Mouse (Mus musculus): Measurements from ENCODE around the gene Ddr1.
"Not testable (repeated sequence)": the region's sequence is repeated elsewhere in the genome, so short reads cannot be mapped to it uniquely, and the experiment has no call there.

Ddr1 gene

DNA sequence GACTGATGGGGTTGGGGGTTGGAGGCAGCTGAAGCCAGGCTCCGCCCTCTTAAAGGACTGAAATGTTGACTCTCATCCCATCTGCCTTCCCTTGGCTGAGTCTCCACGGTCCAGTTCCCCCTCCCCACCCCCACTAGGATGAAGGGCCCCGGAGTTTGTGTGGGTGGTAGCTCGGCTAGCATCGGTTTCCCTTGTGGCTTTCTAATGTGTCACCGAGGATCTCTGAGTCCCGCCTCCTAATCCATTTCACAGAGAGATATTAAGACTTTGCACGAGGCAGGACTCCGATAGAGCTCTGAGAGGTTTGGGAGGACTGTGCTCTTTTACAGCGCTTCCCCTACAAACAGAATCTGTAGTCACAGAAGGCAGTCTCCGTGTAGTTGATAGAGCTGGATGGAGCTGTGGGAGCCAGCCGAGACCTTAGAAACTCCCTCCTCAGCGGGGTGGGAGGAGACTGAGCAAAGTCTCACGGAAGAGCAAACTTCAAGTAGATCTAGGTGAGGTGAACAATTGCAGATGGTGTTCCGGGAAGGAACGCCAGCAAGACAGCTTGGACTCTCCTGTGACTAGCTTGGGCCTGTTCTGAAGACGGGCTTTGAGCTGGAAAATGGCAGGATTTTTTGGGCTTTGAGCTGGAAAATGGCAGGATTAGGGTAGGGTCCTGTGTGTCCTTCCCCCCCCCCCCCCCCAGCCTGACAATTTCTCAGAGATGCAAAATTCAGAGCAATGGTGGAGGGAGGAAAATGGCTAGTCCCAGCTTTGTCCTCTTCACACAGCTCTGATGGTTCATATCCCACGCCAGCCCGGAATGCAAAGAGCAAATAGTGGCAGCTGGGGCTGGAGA lies at the start of gene Ddr1:
Gene Ddr1, minus strand, starts transcription at position 1 of the 844 bp plus-strand sequence.
- DNase-seq (ENCODE audit: low spot score): peak; percentile 66

DNA sequence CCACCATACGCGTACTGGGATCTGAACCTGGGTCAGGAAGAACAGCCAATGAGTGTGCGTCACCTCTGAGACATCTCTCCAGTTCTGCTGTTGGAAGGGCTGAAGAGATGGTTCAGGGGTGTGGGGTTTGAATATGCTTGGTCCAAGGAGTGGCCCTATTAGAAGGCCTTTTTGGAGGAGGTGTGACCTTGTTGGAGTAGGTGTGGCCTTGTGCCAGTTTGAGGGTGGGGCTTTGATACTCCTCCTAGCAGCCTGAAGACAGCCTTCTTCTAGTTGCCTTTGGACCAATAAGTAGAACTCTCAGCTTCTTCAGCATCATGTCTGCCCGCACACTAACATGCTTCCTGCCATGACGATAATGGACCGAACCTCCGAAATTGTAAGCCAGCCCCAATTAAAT lies 49.2 kb upstream of the Ddr1 start:
- DNase-seq (ENCODE audit: low spot score): no peak

DNA sequence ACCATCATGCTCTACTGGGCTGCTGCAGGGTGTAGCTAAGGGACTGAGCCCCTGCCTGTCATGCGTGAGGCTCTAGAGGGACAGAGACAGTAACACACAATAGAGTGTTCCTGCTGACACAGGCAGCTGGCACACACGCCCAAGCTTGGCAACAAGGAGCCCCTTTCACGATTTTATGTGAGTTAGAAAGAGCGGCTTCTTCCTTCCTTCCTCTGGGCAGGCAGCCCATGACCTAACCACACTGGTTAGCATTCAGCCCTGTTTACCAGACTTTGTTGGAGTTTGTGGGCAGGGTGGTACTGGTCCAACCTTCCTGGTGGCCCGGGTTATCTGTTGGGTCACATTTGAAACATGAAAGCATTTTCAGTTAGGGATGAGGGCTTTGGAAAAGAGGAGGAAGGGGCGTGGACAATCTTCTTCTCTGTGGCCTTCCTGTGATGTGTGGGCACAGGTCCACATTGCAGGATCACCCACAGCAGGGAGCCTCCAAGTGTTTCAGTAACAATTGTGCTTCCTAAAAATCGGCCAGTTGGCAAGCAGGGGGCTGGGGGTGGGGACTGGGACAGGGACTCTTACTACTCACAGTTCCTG lies 47.9 kb upstream of the Ddr1 start:
- peak; percentile 64 for DNase-seq (ENCODE audit: low spot score)

DNA sequence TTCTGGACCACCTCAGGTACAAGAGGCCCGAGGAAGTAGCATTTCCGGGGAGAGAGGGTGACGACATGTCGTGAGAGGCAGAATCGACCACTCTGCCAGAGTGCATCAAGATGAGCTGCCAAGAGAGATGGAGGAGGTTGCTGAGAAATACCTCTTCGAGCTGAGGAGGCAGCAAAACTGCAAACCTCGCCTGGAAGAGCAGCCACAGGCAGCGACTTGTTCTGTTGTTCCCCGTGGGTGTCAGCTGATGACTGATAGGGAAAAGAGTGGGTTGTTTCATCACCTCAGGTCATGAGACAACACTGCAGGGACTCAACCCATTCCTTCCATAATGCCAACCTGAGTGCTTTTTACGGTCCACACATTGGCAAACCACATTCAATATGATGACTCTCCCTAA lies 45.3 kb upstream of the Ddr1 start:
- DNase-seq (ENCODE audit: low spot score): no peak

DNA sequence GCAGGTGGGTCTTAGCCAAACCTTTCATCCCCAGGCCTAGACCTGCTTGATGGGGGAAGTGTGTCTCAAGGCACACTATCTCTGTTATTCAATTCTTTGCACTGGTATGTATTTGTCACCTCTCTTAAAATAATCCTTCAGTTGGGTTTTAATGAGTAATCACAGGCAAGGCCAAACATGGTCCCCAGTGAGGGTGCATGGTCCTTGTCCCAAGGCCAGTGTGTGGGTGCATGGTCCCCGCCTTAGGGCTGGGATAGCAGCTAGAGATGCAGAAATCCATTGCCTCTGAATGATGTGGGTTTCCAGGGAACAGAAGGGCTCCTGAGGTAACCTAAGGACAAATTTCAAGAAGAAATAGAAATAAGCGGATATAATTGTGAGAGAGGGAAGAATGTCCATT lies 39.9 kb upstream of the Ddr1 start:
- DNase-seq (ENCODE audit: low spot score): no peak

DNA sequence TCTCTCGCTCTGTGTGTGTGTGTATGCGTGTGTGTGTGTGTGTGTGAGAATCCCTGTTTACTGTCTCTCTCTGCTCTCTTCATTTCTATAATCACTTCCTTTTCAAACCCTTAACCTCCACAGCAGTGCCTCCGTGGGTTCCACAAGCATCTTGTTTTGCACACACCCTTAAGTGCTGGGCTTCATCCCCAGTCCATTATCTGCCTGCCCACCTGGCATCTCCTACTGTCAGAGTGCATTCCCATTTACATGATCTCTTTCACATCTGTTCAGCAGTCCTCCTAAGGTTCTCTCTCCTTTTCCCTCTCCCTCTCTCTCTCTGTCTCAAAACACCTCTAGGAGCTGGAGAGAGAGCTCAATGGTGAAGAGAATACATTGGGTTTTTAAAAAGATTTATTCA lies 38.5 kb upstream of the Ddr1 start:
- no peak for DNase-seq (ENCODE audit: low spot score)

DNA sequence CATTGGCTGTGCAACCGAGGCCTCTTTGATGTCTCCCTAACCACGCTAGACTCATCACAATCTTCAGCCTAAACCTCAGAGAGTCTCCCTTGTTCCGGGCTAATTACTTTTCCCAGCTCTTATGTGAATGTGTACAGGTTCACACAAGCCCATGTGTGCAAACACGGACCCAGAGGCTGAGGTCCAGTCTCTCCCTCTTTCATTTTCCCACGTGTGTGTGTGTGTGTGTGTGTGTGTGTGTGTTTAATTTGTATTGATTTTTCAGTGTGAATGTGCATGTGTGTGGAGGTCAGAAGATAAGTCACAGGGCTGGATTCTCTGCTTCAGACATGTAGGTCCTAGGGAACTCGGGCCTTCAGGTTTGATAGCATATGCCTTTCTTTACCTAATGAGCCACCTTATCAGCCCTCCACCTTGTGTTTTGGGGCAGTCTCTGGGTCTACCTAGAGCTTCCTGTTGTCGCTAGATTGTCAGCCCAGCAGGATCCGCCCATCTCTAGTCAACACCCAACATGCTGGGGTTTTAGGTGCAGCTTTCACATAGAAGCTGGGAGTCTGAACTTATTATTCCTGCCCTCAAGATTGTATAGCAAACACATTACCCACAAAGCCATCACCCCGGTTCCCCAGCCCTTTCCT lies 37.3 kb upstream of the Ddr1 start:
- no peak for DNase-seq (ENCODE audit: low spot score)

DNA sequence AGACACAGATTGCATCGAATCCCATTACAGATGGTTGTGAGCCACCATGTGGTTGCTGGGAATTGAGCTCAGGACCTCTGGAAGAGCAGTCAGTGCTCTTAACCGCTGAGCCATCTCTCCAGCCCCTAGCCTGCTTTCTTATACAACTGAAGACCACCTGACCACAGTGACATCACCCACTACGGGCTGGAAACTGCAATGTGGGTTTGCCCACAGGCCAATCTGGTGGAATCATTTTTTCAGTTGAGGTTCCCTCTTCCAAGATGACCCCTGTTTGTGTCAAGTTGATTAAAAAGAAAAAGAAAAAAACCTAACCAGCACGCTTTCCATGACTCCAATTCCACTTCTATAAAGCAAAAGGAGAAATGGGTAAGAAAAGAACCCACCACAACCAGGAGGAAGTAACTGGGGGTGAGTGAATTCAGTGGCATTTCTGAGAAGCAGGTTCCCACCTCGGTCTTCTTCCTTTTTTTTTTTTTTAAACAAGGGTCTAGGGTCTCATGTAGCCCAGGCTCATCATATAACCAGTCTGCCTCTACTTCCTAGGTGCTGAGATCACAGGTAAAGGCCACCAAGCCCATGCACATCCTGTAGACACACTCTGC lies 36.0 kb upstream of the Ddr1 start:
- DNase-seq (ENCODE audit: low spot score): no peak

DNA sequence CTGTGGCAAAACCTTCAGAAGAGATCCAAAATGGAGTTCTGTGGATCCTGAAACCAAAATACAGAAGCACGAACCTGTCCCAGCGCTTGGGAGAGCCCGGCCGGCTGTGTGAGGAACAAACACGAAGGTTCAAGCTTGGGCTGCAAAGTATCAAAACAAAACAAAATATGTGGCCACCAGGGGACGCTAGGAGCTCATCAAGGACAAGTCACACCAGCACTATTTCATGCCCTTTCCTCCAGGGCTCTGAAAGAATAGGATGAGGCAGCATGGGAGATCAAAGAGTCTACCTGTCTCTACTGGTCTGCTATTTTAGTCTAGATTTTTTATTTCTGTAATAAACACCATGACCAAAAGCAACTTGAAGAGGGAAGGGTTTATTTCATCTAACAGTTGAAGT lies 35.3 kb upstream of the Ddr1 start:
- peak; percentile 95 for DNase-seq (ENCODE audit: low spot score)

DNA sequence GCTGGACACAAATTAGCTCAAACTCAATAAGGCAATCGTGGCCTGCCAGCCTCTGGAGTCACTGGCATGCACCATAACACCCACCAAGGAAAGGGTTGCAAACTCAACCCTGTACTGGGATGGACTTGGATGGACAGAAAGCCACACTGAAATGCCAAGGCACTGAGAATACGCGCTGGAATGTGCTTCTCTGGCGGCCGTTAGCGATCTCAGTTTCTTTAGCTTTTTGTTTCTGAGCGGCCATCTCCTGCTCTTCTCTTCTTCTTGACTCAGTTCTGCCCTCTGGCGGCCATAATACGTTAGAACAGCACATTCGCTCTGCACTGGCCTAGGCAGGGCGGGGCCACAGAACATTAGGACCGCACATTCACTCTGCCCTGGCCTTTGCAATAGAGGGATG lies 33.3 kb upstream of the Ddr1 start:
- DNase-seq (ENCODE audit: low spot score): peak; percentile 88

DNA sequence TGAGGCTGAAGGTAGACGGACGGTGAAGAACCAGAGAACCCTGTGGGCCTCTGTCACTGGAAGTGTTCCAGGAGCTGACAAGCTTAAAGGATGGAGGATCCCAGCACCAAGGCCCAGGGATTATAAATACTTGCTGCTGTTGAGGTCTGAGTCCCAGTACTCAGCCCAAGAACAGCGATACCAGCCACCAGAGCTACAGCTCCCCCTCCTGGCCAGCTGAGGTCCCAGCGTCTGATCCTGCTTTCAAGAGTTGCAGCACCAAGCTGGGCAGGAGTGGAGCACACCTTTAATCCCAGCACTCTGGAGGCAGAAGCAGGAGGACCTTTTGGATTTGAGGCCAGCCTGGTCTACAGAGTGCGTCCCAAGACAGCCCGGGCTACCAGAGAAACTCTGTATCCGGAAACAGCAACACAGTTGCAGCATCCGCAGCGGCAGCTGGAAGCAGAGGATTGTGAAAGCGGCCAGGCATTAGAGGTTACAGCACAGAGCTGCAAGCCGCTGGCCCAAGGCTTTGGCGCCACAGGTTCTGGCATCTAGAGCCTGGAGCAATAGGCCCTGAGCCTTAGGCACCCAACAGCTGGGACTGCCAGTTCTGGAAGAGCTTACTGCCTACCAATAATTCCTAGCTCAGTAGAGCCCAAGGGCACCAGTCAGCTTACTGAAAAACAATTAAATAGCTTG lies 32.0 kb upstream of the Ddr1 start:
- peak; percentile 91 for DNase-seq (ENCODE audit: low spot score)

DNA sequence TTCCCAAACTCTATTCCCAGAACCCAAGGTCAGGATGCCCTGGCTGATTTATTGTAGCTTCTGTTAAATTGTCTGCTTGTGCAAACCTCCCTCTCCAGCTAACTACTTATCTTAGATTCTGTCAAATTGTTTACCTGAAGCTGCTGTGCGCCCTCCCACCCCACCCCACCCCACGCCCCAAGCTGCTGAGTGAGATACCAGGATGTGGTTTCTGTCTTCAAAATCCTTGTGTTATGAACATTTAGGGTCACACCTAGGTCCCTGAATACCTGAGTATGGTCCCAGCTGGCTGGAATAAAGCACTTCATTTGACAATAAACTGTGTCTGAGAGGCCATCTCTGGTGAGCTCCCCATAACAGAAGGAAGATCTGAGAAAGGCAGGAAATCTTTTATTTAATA lies 30.1 kb upstream of the Ddr1 start:
- no peak for DNase-seq (ENCODE audit: low spot score)

DNA sequence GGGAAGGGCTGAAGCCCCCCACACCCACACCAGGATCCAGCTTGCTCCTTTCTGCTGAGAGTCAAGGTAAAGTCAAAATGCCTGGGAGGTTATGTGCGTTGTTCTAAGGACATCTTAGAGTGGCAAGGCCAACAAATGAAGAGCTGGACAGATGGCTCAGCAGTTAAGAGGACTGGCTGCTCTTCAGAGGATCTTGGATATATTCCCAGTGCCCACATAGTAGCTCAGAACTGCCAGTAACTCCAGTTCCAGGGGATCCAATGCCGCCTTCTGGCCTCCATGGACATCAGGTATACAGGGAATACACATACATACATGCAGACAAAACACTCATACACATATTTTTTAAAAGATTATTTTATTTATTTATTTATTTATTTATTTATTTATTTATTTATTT lies 29.0 kb upstream of the Ddr1 start:
- DNase-seq (ENCODE audit: low spot score): no peak

DNA sequence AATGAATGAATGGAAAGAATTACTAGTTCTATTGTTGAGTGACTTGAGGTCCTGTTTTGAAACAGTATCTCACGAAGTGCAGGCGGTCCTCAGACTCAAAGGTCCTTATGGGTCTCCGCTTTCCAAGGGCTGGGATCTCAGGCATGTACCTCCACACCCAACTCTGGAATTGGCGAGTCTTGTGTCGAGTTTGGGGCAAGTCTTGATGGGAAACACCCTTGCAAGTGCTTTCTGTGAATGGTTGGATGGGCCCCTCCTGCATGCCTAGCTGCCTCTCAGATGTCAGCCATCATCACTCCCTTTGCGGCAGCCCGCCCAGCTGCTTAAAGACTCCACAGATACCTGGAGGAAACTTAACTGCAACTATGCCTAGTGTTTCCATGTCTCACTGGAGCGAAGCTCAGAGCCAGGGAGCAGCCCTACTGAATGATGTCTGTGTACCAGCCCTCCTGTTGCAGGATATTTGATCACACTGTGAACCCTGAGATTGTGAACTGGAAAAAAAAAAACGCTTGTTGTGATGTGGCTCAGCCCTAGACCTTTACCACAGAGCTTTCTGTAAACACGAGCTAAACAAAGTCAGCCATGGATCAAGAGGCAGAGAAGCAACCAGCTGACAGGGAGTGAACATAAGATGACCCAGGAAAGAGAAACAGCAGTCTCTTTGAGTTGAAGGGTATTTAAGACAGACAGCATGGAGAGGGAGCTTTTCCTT lies 27.2 kb upstream of the Ddr1 start:
- no peak for DNase-seq (ENCODE audit: low spot score)

DNA sequence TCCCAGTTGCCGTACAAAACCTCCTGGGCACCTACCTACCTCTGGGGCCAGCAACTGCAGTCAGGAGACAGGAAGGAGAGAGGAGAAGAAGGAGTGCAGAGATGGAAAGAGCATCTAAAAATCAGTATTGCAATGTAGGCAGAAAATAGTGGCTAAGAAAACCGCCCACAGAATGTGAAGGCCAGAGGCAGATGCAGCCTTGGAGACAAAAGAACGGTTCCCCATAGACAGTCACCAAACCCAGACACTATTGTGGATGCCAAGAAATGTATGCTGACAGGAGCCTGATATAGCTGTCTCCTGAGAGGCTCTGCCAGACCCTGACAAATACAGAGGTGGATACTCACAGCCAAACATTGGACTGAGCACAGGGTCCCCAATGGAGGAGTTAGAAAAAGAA lies 25.7 kb upstream of the Ddr1 start:
- DNase-seq (ENCODE audit: low spot score): not testable (repeated sequence)

DNA sequence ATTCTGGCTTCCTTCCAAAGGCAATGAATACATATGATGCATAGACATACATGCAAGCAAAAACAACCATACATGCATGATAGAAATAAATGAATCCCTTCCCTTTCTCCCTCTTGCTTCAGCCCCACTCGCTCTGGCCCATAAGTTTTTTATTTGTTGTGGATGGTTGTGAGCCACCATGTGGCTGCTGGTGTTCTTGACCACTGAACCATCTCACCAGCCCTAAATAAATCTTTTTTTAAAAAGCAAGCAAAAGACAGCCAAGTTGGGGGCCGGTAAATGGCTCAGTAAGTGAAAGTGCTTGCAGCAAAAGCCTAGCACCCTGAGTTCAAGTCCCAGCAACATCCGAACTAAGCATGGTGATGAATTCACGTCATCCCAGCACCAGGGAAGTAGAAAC lies 24.4 kb upstream of the Ddr1 start:
- no peak for DNase-seq (ENCODE audit: low spot score)

DNA sequence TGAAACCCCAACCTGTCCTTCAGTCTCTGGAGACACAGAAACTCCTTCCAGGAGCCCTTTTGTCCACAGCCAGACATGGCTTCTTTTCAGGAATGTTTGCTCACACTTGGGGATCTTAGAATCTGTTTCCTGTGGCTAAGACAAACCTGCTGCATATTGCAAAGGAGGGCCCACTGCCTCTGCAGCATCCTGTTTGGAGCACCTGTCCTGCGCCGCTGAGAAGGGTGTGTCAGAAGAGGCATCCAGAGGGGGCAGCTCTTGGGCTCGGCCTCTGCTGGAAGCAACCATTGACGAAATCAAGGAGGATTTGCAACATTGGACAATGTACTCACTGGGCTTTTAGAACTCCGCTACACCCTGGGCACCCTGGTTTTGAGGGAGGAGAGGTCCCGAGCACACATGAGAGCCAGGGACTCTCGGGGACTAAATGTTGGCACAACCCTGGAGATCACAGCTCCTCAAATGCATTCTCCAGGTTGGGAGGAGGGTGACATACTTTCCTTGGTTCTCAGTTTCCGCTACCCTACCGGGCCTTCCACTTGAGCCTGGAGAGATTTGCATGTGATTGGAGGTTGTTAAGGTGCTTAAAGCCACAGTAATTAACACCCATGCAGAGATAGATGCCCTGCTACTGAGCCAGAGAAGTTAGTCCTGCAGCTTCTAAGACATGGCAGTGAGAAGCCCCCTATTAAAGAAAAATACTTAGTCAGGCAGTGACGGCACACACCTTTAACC lies 23.2 kb upstream of the Ddr1 start:
- DNase-seq (ENCODE audit: low spot score): no peak

DNA sequence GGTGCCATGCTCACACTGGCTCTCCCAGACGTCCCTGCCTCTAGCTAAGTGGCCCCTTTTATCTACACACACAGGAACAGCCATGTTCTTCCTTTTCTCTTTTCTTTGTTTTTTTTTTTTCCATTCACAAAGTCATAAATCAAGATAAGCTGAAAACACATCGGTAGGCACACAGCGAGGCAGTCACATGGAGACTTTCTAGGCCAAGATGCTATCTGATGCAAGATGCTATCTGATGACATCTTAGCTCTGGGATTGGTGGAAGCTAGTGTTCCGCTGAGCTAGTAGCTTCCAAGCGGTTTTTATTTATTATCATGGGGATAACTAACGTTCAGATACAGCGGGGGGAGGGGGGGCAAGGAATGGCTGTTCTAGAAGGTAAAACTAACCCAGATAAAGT lies 22.6 kb upstream of the Ddr1 start:
- no peak for DNase-seq (ENCODE audit: low spot score)

DNA sequence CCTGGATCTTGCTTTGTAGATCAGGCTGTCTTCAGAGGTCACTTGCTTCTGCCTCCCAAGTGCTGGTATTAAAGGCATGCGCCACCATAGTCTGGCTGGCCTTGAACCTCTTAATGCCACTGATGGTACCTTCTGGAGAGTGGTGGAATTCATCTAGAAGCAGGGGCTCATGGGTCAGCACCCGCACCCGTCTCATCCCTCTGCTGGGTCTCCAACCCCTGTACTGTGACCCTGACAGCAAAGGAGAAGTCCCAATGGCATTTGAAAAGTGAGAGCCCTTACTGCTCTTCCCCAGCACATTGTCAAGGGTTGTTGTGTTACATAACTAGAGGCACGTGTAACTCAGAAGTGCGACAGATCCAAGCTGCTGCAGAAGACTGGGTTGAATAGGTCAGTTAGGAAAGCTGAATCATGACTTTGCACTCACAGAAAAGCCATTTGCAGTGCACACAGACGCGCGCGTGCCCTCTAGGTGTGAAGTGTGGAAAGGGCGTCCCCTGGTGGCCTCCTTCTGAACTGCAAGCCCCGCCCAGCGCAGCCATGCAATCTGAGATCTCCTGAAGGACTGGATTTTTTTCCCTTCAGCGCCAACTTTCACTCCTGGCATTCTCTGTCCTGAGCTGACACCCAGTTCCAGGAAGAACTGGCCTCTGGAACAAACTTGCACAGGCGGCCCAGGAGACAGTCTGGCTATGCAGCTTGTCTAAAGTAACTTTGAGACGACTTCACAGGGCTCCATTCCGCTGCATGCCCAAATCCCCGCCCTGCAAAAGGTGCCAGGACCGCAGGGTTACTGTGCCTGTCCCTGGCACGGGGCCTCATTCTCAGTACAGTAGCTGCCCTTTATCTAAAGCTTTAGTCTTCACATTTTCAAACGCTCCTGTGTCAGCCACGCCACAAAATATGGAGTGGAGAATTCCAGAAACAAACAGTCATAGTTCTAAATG lies 21.1 kb upstream of the Ddr1 start:
- DNase-seq (ENCODE audit: low spot score): peak; percentile 97

DNA sequence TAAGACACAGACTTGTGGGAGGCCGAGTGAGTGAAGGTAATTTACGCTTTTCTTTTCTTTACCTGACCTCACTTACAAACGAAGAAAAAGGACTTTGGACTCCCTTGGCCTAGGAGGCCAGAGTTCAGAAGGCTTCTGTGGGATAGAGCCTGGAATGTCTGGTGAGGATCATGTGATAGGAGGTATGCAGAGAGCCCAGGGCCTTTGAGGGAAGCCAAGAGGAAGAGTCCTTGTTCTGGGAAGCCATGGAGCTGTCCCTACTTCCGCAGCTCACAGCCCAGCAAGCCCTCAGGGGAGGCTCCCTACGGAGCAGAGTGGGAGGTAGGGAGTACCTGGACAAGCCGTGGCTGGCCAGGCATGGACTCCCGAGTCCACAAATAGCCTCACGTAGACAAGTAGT lies 17.3 kb upstream of the Ddr1 start:
- DNase-seq (ENCODE audit: low spot score): no peak

Data from testis, postnatal 10 days (tissue).